Mouse (Mus musculus): Measurements from ENCODE around the gene Bbs10. TPM values are rescaled to one million over a fixed set of nuclear protein-coding genes. Genes with fewer than 3 reads are reported as not detected.

Gene Bbs10
- 0.82 TPM for total RNA-seq (2023)

GRCm38 (mm10) chr10:111298140-111299098 lies at the start of gene Bbs10:
TSS of gene Bbs10 (plus strand) at chr10:111298679.

Other genes with a start within 250 kb of the Bbs10 start
- 72.5 TPM for gene Osbpl8, start 133.9 kb upstream of the Bbs10 start, total RNA-seq (2023)
- gene Nap1l1, start 174.5 kb downstream of the Bbs10 start, total RNA-seq (2023): 197 TPM
- 16.4 TPM for gene Phlda1, start 207.6 kb downstream of the Bbs10 start, total RNA-seq (2023)

Data from CD4-positive naive resting alpha-beta T cell, adult 76 days (primary cell).